Mouse (Mus musculus): ENCODE data around the gene Mageb1.
"Not testable (repeated sequence)": the region's sequence is repeated elsewhere in the genome, so short reads cannot be mapped to it uniquely, and the experiment has no call there.

The Mageb1 gene

DNA sequence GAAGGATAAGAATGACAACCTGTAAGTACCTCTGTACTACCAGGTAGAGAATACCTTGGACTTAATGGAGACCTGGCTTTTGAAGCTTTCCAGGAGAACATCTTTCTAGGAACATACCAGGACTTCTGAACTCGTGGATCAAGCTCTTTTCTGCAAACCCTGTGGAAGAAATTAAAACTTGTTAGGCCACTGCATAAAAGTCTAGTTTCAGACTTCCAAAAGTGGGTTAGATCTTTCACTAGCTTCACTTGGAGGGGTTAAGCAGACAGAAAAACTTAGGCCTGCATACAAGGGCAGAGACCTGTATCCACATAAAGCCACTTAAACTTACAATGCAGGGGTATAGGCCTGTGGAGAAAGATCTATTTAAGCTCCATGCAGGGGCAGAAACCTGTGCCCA is at the start of gene Mageb1:
Gene Mageb1, minus strand, starts transcription at position 101 of the 400 bp plus-strand sequence.
- not testable (repeated sequence) for DNase-seq
